Mouse (Mus musculus): ENCODE results near the gene Uckl1.

GRCm38 (mm10) chr2:181597378-181598061 lies 12.8 kb upstream of the Uckl1 start:
- TF ChIP-seq POLR2A (IDR thresholded peaks at IDR 0.05; ENCODE audit: insufficient read depth, low read length) (no peak), CTCF (IDR thresholded peaks at IDR 0.05; ENCODE audit: low read depth, low read length) (no peak), EP300 (IDR thresholded peaks at IDR 0.05; ENCODE audit: insufficient read depth, low read depth, low read length) (no peak)
